In genomic region chr12:80203284-80203683, GRCm38 (mm10) we compare ENCODE assay signal across 16 mouse cellular contexts. TPM values are rescaled to one million over a fixed set of nuclear protein-coding genes. Genes with fewer than 3 reads are reported as not detected.
A peak's percentile ranks its signal among the peaks of the same experiment; 100 is the strongest.
DNase-seq lines count a peak whose midpoint lies in the region; ATAC-seq and TF ChIP-seq lines count a peak whose summit lies in the region.
"Had no signal": no experiment of that assay in that cellular context is flagged by ENCODE, and none has a peak within 500 bp of the region (broad histone marks: within the 10 kb centered on the region; RNA-seq: fewer than 3 reads in every experiment).

No protein-coding gene starts in this region.

- DNase-seq in gastrocnemius, adult 2 months = no peak
- no peak for DNase-seq in gastrocnemius, adult 18-20 months (ENCODE audit: low spot score)
- DNase-seq in midbrain, embryonic 10.5 days (ENCODE audit: low spot score) = no peak
- DNase-seq in midbrain, embryonic 14.5 days = no peak
- no peak for DNase-seq in thymus, adult 18-20 months
- DNase-seq: adrenal gland, adult 8-10 months; cerebellum, adult 9-11 months; gastrocnemius, postnatal 10 days; heart, adult 2 months; kidney, postnatal 10 days; liver; lung, embryonic 14.5 days had no signal

- no peak for ATAC-seq in midbrain, embryonic 14.5 days (ENCODE audit: low FRiP score, low TSS enrichment)
- peak; percentile 42 for ATAC-seq in lung, embryonic 16.5 days (ENCODE audit: low read depth)
- no peak for ATAC-seq in neural tube, embryonic 15.5 days (ENCODE audit: low FRiP score)
- ATAC-seq: intestine, embryonic 15.5 days had no signal

- WGBS in midbrain, embryonic 10.5 days = 78% methylated on average over 4 of the region's 4 CpGs
- WGBS in midbrain, embryonic 14.5 days = 67% methylated on average over 4 of the region's 4 CpGs
- 59% methylated on average over 4 of the region's 4 CpGs for WGBS in lung, embryonic 16.5 days
- WGBS in neural tube, embryonic 15.5 days = 78% methylated on average over 4 of the region's 4 CpGs

- TF ChIP-seq CTCF in gastrocnemius, adult 2 months (IDR thresholded peaks at IDR 0.05) = no peak

- no peak overlapping the region for H3K4me3 ChIP-seq in gastrocnemius, adult 2 months
- no peak overlapping the region for H3K4me3 ChIP-seq in midbrain, embryonic 10.5 days
- no peak overlapping the region for H3K4me3 ChIP-seq in midbrain, embryonic 14.5 days (replicated peaks; ENCODE audit: low read depth, low read length)
- no peak overlapping the region for H3K4me3 ChIP-seq in lung, embryonic 16.5 days (ENCODE audit: low read length)
- H3K4me3 ChIP-seq in neural tube, embryonic 15.5 days (replicated peaks) = no peak overlapping the region
- H3K4me3 ChIP-seq: heart, adult 2 months; intestine, embryonic 15.5 days; midbrain, embryonic 12.5 days had no signal

- intact Hi-C loops in gastrocnemius, adult 2 months (cut with DNase I) = no loop called here

- H3K4me1 ChIP-seq in midbrain, embryonic 10.5 days = peaks cover 20% of the 10 kb centered on the region
- H3K4me1 ChIP-seq in midbrain, embryonic 14.5 days (ENCODE audit: control insufficient read depth, insufficient read depth, low read length) = peaks cover 8% of the 10 kb centered on the region; the same call in 1 of the 2 replicates
- H3K4me1 ChIP-seq in lung, embryonic 16.5 days (replicated peaks; ENCODE audit: control insufficient read depth, insufficient read depth, low read length) = peaks cover 21% of the 10 kb centered on the region
- peaks cover 3% of the 10 kb centered on the region; the same call in 1 of the 2 replicates for H3K4me1 ChIP-seq in neural tube, embryonic 15.5 days
- H3K4me1 ChIP-seq: intestine, embryonic 15.5 days had no signal

- H3K9me3 ChIP-seq in midbrain, embryonic 10.5 days (replicated peaks) = 0 out of 2 replicates have a peak, but pooled peaks cover 5% of the 10 kb centered on the region
- H3K9me3 ChIP-seq in midbrain, embryonic 14.5 days (ENCODE audit: control insufficient read depth, low read length) = no peaks in the 10 kb centered on the region
- H3K9me3 ChIP-seq in lung, embryonic 16.5 days (ENCODE audit: control insufficient read depth, low read length) = no peaks in the 10 kb centered on the region
- H3K9me3 ChIP-seq in neural tube, embryonic 15.5 days (replicated peaks) = no peaks in the 10 kb centered on the region
- H3K9me3 ChIP-seq: intestine, embryonic 15.5 days; midbrain, embryonic 12.5 days had no signal

- peak overlapping the region; percentile 24; the same call in 1 of the 2 replicates for H3K27ac ChIP-seq in gastrocnemius, adult 2 months
- H3K27ac ChIP-seq in midbrain, embryonic 10.5 days (replicated peaks) = peak overlapping the region; percentile 59
- H3K27ac ChIP-seq in midbrain, embryonic 14.5 days (replicated peaks; ENCODE audit: low read depth, low read length) = no peak overlapping the region
- H3K27ac ChIP-seq in lung, embryonic 16.5 days (ENCODE audit: low read length) = peak overlapping the region; percentile 74
- H3K27ac ChIP-seq in neural tube, embryonic 15.5 days (replicated peaks) = no peak overlapping the region
- H3K27ac ChIP-seq: heart, adult 2 months; intestine, embryonic 15.5 days; midbrain, embryonic 12.5 days had no signal

- H3K36me3 ChIP-seq in midbrain, embryonic 10.5 days = peaks cover 64% of the 10 kb centered on the region
- H3K36me3 ChIP-seq in midbrain, embryonic 14.5 days (ENCODE audit: control insufficient read depth, insufficient read depth, low read length) = no peaks in the 10 kb centered on the region
- H3K36me3 ChIP-seq in lung, embryonic 16.5 days (ENCODE audit: control insufficient read depth, insufficient read depth, low read length) = peaks cover 31% of the 10 kb centered on the region
- peaks cover 15% of the 10 kb centered on the region for H3K36me3 ChIP-seq in neural tube, embryonic 15.5 days

- H3K27me3 ChIP-seq in midbrain, embryonic 10.5 days (ENCODE audit: low read depth, poor library complexity, severe bottlenecking) = no peaks in the 10 kb centered on the region
- H3K27me3 ChIP-seq in midbrain, embryonic 14.5 days (ENCODE audit: control insufficient read depth, insufficient read depth, low read length) = no peaks in the 10 kb centered on the region
- no peaks in the 10 kb centered on the region for H3K27me3 ChIP-seq in lung, embryonic 16.5 days (ENCODE audit: control insufficient read depth, insufficient read depth, low read depth, low read length)
- no peaks in the 10 kb centered on the region for H3K27me3 ChIP-seq in neural tube, embryonic 15.5 days (replicated peaks)
- H3K27me3 ChIP-seq: intestine, embryonic 15.5 days; midbrain, embryonic 12.5 days had no signal

- no peak overlapping the region for H3K9ac ChIP-seq in midbrain, embryonic 14.5 days (replicated peaks; ENCODE audit: low read length)
- no peak overlapping the region for H3K9ac ChIP-seq in lung, embryonic 16.5 days (ENCODE audit: low read length)
- no peak overlapping the region for H3K9ac ChIP-seq in neural tube, embryonic 15.5 days (replicated peaks)
- H3K9ac ChIP-seq: intestine, embryonic 15.5 days; lung, embryonic 14.5 days; midbrain, embryonic 12.5 days had no signal

- no peak overlapping the region for H3K4me2 ChIP-seq in midbrain, embryonic 14.5 days (ENCODE audit: low read length)
- H3K4me2 ChIP-seq in lung, embryonic 16.5 days (ENCODE audit: low read depth, low read length) = no peak overlapping the region
- H3K4me2 ChIP-seq in neural tube, embryonic 15.5 days = no peak overlapping the region
- H3K4me2 ChIP-seq: intestine, embryonic 15.5 days; lung, embryonic 14.5 days; midbrain, embryonic 12.5 days had no signal

RNA-seq across cellular contexts. Expression of gene Actn1, which starts 56.9 kb away (rescaled TPM):
- total RNA-seq in gastrocnemius, adult 2 months (2021) = 10 to 100 TPM in 1 of 2 experiments, 1 to 10 TPM in 1; 8.4 to 11.9 TPM
- total RNA-seq in gastrocnemius, adult 18-20 months (2021) = 10 to 100 TPM in 1 of 2 experiments, 1 to 10 TPM in 1; 7.6 to 14.3 TPM
- 23.1 and 24.9 TPM in 2 replicates for polyA plus RNA-seq in midbrain, embryonic 10.5 days (2016; fragmentation: Nextera tagmentation; extraction: Ambion mirVana)
- 6.2 and 7.9 TPM in 2 replicates for polyA plus RNA-seq in midbrain, embryonic 14.5 days (2014; fragmentation: Nextera tagmentation; extraction: Ambion mirVana)
- polyA plus RNA-seq in lung, embryonic 16.5 days (2015; fragmentation: Nextera tagmentation; extraction: Ambion mirVana) = 49.2 and 49.9 TPM in 2 replicates
- polyA plus RNA-seq in neural tube, embryonic 15.5 days (2015; fragmentation: Nextera tagmentation; extraction: Ambion mirVana) = 8.0 and 19.7 TPM in 2 replicates

Comparison
In these comparisons a context has a peak if more than half of its experiments do, and no peak if none do; other contexts are left out.
1. H3K27ac ChIP-seq: peak in gastrocnemius, adult 2 months (single experiment), midbrain, embryonic 10.5 days (single experiment) and lung, embryonic 16.5 days (single experiment); none in midbrain, embryonic 14.5 days (single experiment) and neural tube, embryonic 15.5 days (single experiment).